Mouse (Mus musculus) olfactory bulb, adult 2 months (tissue): ENCODE measurements around the gene Uhrf1.

Experiments used
- CTCF ChIP-seq: fragments of 200-500 bp; IDR thresholded peaks from 2 replicates; pipeline ENCODE4 v1.5.1; 2012; ENCODE audit warnings: low read depth, mild to moderate bottlenecking, low read length, moderate library complexity; ENCODE audit not compliant: insufficient read depth
- POLR2A ChIP-seq: fragments of 200-500 bp; IDR thresholded peaks from 2 replicates; pipeline ENCODE4 v1.6.1; 2012; ENCODE audit warnings: mild to moderate bottlenecking, low read depth, low read length, moderate library complexity; ENCODE audit not compliant: insufficient read depth

GRCm38 (mm10) chr17:56338909-56339308, 35.8 kb downstream of the Uhrf1 start:
- TF ChIP-seq POLR2A (no peak), CTCF (no peak; the same call in 1 of the 2 replicates)
